Mouse (Mus musculus) embryonic stem cell, embryonic (primary cell): Measurements from ENCODE around the gene Agbl1.
"Not testable (repeated sequence)": the region's sequence is repeated elsewhere in the genome, so short reads cannot be mapped to it uniquely, and the experiment has no call there.

Source experiments
- CTCF ChIA-PET, 4 experiments: fragments of 300-600 bp in 2 of 4; fragments of 350-600 bp in 2 of 4; sonication (Branson Sonifier 250); formaldehyde crosslinking; loops; one replicate each; lab custom pipeline; 2022; ENCODE audit warnings: inconsistent platforms in 2 of 4; lab: Charles Lee
- POLR2A ChIA-PET, 4 experiments: fragments of 300-600 bp in 2 of 4; fragments of 350-600 bp in 2 of 4; sonication (Branson Sonifier 250); formaldehyde crosslinking; loops; one replicate each; lab custom pipeline; 2022; ENCODE audit warnings: antibody characterized with exemption in 4 of 4, inconsistent platforms in 1 of 4; lab: Charles Lee

Gene Agbl1

DNA sequence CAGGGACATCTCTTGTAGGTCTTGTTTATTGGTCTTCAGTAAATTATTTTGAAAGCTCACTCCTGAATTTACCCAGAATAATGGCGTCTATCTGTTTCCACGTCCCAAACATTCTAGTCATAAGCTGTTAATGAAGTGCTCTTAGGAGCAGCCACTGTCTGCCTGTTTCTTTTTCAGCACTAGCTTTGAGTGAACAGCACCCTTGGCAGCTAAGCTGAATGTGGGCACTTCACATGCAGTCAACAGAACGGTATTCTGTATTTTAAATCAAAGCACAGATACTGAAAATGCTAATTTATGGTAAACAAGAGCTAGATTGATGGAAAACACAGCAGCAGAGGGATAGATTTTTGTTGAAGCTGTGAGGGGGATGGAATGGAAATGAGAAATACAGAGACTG, 294.6 kb downstream of the Agbl1 start:
- ChIA-PET CTCF (interaction anchor here in 1 of 4 experiments (0.6 kb wide), 1 partner anchor 616 kb away, joined by 3 read pairs; no protein-coding TSS in a partner anchor), POLR2A (interaction anchor here in 1 of 4 experiments (0.7 kb wide), 1 partner anchor 16 kb away, joined by 3 read pairs; no protein-coding TSS in a partner anchor)

DNA sequence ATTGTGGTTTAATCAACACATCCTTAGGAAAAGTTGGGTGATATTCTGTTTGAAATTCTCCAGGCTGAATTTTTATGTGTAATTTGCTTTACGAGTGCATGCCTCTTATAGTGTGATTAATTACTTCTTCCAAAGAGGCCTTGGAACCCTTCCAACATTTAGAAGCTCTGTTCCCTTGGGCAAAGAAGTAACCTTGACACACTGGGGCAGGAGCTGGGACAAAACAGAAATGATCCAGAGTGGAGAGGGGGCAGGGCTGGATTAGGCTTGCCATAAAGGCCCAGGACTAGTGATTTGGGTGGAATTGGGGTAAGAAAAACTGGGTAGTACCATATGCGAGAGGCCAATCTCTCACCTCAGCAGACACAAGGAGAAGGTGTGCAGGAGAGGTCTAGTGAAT, 316.8 kb downstream of the Agbl1 start:
- CTCF ChIA-PET: no interaction called here
- POLR2A ChIA-PET: no interaction called here

DNA sequence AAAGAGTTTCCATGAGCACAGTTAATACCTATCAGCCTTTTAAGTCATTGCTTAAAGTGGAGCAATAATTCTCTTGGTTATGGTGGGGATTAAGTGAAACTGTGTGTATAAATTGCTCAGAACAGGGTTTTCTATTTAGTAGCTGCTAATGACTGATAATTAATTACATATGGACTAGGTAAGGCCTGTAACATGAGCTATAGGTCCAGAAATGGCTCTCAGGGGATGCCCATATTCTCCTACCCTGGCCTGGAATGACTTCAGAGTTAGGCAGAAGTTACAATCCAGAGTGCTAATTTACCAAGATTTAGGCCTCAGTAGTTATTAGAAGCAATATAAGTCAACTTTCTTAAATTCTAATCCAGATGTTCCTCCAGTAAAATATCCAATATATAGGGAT, 317.6 kb downstream of the Agbl1 start:
- POLR2A ChIA-PET: no interaction called here
- CTCF ChIA-PET: no interaction called here

DNA sequence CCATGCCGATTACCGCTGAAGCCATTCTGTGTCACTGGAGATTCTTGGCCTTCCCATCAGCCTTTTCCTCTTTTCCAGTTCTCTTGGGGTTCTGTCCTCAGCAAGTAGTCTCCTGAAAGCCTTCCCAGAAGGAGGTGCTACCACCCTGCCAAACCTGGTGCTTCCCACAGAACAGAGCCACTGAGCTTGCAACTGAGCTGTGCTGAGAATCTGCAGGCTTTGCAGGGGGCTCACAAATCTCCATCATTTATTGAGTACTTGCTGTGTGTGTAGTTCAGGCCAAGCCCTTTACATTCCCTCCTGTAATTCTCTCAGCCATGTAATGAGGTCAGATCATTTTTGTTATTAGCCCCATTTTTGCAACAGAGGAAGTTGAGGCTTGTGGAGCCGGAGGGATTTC, 322.2 kb downstream of the Agbl1 start:
- ChIA-PET POLR2A (no interaction called here), CTCF (no interaction called here)

DNA sequence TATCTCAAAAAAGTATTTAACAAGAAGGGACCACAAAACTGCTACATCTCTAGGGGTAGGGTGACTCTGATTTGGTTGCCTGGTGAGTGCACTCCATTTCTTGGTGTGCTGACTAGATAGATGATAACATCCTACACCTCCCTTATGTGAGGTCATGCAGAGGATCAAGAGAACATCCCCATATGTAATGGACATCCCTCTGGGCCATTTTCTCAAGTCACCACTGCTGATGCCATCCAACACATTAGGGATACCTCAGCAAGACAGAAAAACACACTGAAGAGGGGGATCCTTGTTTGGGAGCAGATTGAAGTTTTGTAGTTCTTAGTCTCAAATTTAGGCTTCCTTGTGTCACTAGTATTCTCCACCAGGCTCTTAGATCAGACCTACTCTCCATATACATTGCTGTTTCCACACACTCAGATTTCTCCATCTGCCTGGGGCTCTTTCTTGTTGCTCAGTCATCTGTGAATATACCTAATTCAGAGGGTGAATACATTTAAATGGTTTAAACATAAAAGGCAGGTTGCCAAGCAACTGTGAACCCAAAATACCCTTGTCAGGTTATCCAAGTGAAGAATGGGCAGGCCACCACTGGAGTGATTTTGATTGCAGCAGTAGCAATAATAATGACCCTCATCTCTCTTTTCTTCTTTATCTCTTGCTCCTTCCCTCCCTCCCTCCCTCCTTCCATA, 331.0 kb downstream of the Agbl1 start:
- POLR2A ChIA-PET: no interaction called here
- CTCF ChIA-PET: no interaction called here

DNA sequence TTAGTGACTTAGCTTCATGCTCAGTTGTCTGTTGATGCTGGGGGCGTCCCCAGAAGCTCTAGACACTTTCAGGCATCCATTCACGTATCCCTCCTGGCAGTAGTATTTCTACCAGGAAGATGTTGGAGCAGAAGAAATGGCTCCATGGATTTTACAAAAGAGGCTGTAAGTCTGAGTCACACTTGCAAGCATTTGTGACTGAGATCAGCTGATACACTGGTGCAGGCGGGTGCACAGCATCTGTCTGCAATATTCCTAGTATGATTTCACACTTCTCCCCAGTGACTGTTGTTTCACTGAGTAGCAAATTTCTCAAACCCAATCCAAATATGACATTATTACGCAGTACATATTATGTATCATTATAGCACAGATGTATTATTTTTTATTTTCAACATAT, 332.8 kb downstream of the Agbl1 start:
- ChIA-PET CTCF (no interaction called here), POLR2A (no interaction called here)

DNA sequence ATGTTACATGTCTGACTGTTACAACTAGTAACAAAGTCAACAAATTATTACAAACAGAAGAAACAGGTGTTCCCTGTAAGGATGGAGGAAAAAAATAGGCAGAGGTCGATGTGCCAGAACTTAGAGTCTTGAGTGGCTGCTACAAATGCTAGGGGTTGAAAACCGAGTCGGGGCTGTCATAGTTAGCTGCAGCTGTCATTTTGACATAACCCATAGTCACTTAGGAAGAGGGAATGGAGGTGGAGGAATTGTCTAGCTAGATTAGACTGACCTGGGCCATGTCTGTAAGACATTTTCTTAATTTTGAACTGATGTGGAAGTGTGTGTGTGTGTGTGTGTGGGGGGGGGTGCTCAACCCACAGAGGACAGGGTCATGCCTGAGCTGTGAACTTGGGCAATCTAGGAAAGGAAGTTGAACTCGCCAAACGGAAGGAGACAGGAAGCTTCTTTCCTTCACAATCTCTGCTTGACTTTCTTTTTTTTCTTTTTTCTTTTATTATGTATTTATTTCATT, 364.9 kb downstream of the Agbl1 start:
- ChIA-PET CTCF (no interaction called here), POLR2A (no interaction called here)

DNA sequence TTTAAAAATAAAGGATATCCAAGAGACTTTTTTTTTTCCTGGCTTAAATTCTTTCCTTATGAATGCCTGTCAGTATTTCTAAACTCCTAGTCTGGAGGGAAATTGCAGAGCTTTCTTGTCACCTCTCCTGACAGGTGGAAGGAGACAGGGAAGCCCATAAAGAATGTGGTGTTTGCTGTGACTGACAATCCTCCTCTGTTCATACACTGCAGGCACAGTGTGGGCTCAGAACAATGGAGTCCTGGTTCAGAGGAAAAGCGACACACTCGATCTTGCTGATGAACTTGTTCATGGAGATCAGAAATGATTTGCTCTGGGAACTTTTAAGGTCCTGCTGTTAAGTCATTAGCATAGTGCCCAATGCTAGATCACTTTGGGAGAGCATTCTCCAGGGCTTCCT, 368.1 kb downstream of the Agbl1 start:
- ChIA-PET POLR2A (no interaction called here), CTCF (no interaction called here)

DNA sequence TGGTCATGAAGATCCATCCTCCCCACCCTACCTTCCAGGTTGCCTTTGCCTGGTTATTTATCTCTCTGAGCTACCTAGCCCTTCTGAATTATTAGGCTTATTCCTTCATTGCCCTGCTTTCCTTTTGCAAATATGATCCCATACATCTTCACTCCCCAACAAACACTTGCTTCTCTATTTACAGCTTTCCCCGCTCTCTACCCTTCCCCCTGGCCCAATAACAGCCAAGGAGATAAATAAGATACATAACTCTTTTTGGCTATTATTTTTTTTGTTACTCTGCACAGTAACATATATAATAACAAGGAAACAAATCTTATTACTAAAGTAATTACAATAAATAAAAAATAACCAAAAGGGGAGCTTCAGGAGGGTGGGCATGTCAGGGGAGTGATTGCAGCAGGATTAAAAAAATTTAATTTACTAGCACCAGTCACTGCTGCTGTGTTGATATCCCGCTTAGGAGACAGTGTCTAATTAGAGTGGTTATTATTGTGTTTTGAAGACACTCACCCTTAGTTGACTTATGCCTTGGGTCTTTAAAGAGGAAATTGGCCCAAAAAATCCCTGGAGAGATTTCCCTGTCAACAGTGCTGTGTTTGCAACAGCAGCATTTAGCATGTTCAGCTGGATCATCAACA, 370.5 kb downstream of the Agbl1 start:
- POLR2A ChIA-PET: no interaction called here
- CTCF ChIA-PET: no interaction called here

DNA sequence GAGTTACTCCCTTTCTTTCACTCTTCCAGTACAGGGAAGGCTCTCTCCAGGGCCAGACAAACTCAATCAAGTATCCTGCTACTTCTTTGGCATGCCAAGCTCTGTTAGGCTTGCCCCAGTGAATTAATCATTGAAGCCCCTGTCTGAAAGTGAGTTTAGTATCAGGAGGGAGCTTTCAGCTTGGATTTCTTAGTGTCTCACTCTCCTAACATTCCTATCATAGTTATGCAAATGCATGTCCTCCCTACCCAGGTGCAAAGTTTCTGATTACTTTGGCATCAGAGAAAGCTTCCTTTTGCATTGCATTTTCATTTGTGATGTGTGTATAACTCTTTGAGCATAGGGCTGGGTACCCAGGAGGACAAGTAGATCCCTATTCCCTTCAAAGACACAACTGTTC, 399.8 kb downstream of the Agbl1 start:
- POLR2A ChIA-PET: interaction anchor here in 1 of 4 experiments (0.5 kb wide), 1 partner anchor 582 kb away, joined by 3 read pairs; no protein-coding TSS in a partner anchor
- CTCF ChIA-PET: interaction anchor here in 1 of 4 experiments (0.6 kb wide), 1 partner anchor 268 kb away, joined by 3 read pairs; no protein-coding TSS in a partner anchor

DNA sequence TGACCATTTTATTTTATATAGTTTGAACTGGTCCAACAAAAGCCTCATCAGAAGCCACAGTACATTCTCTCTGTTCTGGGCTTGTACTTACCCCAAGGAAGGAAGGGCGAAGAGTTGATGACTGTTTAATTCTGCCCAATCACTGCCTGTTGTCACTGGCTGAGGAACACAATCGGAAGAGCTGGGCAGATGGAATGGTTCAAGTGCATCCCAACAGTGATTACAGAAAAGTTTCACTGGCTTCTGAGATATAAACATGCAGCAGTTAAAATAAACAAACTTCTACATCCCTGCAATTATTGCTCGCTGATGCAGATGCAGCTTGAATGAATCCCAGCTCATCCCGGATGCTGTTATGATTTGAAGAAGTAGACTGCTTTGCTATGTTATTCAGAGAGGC, 421.3 kb downstream of the Agbl1 start:
- ChIA-PET POLR2A (no interaction called here), CTCF (no interaction called here)

DNA sequence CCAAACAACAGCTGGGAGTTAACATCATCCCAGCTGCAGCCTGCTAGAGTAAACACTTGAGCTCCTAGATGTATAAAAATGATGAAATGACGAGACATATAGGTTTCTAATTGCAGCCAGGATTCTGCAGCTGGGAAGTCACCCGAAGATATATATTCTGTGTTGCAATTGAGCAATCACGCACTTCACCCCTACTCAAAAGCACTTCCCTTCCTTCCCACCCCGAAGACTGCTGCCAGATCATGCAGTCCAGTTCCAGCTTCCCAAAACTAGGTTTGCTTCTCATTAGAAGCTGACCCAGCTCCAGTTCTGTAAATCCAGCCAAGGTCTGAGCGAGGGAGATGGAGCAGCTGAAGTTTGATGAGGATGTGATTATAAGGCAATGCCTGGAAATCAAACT, 431.4 kb downstream of the Agbl1 start:
- POLR2A ChIA-PET: no interaction called here
- CTCF ChIA-PET: no interaction called here

DNA sequence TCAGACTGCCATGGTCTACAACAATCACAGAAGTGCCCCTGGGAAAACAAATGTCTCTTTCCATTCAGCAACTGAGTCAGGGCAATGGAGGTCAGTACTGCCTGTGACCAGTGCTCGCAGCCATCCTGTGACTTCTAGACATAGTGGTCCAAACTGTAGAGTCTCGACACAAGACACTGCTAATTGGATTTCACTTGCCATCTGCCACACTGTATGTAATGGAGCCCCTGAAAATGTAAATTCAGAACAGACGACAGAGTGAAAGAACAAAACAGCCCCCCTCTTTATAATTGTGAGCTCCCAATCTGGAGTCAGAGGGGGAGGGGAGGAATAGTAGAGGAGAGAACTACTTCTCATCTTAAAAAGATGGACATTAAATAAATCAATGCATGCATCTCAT, 445.2 kb downstream of the Agbl1 start:
- POLR2A ChIA-PET: no interaction called here
- CTCF ChIA-PET: no interaction called here

DNA sequence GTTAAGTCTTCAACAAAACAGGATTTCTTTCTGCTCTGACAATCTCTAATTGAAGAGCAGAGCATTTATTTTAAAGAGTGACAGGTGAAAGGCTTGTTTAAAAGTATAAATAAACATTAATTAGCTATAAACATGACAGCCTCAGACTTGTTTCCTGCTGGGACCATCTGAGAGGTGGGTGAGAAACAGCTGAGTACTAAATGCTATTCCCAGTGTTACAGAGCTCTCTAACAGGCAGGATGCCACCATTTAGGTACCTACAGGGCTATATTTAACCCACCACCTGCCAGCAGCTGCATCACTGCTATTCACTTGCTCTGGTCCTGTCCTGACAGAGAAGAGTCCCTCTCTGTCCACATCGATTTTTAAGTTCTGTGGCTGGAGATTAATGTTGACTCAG, 471.5 kb downstream of the Agbl1 start:
- CTCF ChIA-PET: no interaction called here
- POLR2A ChIA-PET: no interaction called here

DNA sequence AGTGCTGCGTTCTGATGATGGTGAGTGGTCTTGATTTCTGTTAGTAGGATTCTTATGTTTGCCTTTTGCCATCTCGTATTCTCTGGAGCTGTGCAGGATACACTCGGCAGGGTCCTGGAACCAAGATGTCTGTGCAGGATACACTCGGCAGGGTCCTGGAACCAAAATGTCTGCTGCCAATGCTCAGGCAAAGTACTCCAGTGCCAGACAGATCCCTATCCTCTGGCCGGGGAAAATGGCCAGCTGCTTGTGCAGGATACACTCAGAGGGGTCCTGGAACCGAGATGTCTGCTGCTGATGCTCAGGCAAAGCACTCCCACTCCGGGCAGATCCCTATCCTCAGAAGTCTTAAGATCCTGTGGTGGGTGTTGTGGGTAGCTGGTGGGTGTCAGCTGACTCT, 502.5 kb downstream of the Agbl1 start:
- POLR2A ChIA-PET, CTCF ChIA-PET: not testable (repeated sequence)

DNA sequence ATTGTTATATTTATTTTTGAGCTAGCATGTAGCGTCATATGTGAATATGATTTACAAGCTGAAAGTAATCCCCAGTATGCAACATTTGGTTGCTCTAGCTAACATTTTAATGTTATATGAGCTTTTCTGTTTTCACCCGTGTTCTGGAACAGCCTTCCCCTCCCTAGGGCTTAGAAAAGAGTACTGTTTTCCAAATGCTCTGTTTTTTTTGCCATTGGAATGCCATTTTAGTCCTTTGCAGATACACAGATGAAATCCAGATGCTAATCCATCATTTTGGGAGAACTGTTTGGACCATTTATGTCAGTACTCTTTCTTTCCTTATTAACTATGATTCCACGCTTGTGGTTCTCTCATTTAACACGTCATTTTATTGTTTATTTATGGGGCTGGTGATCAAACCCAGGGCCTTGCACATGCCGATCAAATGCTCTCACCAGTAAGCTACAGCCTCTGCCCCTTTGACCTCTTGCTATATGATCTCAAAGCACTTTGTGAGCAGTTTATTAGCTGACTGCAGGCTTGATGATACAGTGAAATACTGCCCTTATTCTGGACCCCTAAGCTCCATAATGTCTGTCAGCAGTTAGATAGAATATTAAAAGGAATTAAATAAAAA, 547.7 kb downstream of the Agbl1 start:
- POLR2A ChIA-PET: no interaction called here
- CTCF ChIA-PET: no interaction called here

DNA sequence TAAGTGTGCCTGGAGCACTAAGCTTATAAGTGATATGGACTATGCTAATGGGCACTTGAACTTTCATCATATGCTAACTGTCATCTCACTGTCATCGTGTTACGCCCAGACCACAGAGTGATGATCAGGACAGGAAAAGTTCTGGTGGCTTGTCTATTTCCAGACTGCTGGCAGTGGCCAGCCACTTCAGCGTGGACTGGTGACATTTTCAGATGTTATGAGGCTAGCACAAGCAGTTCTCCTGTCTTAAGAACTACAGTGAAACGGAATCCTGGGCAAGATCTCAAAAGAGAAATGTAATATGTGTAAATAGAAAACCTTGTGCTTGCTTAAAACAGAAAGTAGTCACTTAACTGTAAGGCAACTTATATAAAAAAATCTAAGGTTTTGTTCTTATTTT, 550.8 kb downstream of the Agbl1 start:
- CTCF ChIA-PET: no interaction called here
- POLR2A ChIA-PET: no interaction called here

DNA sequence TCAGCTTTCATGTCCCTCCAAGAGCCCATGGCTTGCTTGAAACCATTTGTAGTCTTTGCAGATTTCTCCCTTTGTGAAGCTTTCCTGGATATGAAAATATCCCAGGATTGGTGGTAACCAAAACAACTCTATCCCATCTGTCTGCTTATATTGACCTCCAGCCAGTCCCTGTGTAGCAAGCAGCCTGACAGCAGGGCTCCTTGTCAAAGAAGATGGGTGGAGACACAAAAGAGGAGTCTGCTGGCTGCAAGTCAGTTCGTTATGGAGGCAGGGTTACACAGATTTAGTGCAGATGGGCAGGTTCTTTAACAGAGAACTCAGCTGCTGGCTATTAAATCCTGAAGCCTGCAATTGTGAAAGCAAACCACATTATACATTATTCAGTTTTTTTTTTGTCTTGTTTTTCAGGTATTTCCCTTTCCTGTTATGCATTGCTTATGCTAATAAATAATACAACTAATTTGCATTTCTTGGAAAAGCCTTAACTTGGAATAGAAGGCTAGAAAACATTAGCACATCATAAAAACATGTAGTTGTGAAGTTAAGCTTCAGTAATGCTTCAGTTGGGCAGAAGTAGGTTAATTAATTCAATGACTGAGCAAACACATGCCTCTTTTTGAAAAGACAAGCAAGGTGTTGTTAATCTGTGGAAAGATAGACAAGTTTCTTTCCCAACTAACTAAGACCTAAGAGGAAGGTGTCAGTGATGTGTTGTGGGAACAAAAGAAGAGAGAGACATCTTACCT, 559.0 kb downstream of the Agbl1 start:
- POLR2A ChIA-PET: no interaction called here
- CTCF ChIA-PET: no interaction called here

DNA sequence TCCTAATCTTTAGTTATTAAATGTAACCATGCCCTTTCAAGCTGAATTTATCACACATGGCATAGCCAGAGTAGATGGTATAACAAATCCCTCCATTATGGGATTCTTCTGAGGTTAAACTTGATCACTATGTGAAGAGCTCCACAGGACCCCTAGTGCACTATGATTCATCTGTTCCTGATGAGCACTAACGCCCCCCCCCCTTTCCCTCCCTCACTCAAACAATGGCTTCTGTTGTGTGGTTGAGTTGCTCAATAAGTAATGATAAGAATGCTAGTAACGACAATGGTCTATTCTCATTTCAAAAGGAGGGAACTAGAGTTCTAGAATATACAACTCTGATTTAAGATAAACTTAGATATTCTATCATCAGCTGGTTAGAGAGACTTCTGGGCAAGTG, 560.4 kb downstream of the Agbl1 start:
- ChIA-PET POLR2A (no interaction called here), CTCF (no interaction called here)

DNA sequence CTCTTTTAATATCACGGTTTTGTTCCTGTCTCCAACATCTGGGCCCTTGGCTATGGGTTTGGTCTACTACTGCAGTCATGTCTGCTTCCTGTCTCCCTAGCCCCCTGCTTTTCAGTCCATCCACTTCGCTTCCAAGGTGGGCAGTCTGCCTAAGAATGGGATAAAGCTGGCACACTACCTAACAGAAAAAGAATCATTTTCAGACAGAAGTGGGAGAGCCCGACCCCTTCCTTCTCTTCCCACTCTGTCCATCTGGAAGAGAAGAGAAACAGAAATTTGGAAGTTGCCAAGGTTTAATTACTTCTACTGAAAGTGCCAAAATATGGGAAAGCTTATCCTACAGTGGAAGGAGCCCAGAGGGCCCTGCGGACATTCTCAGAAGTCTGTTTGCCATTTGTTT, 561.6 kb downstream of the Agbl1 start:
- CTCF ChIA-PET: no interaction called here
- POLR2A ChIA-PET: no interaction called here
